Mouse (Mus musculus) CH12.LX (cell line): ENCODE measurements around the gene Mul1. TPM values are rescaled to one million over a fixed set of nuclear protein-coding genes. Genes with fewer than 3 reads are reported as not detected.

Source experiments
- DNase-seq: peaks from one replicate; pipeline ENCODE4 v3.0.0-alpha.2; 2013; ENCODE audit errors: extremely low read depth
- H3K27ac ChIP-seq: 2 replicates; pipeline ENCODE4 v1.5.1; 2012; ENCODE audit warnings: low read depth, mild to moderate bottlenecking, control low read depth, moderate library complexity; ENCODE audit not compliant: insufficient read depth
- H3K27me3 ChIP-seq: replicated peaks from 2 replicates; pipeline ENCODE3; 2012; ENCODE audit warnings: inconsistent platforms
- H3K36me3 ChIP-seq, 2 experiments: replicated peaks in 1 of 2; 2 replicates each; pipeline versions ENCODE3 to v1.6.1; 2012; ENCODE audit warnings: inconsistent platforms in 1 of 2, low read length in 1 of 2, mild to moderate bottlenecking in 1 of 2, mixed read lengths in 1 of 2, moderate library complexity in 1 of 2; ENCODE audit not compliant: control insufficient read depth in 1 of 2, insufficient read depth in 1 of 2
- H3K4me1 ChIP-seq, 2 experiments: 2 replicates each; pipeline ENCODE4 v1.6.1; 2012; ENCODE audit warnings: inconsistent platforms in 1 of 2, moderate library complexity in 1 of 2; ENCODE audit not compliant: insufficient read depth in 2 of 2, control insufficient read depth in 1 of 2
- H3K4me2 ChIP-seq: 2 replicates; pipeline ENCODE4 v1.6.1; 2012; ENCODE audit warnings: low read depth, mild to moderate bottlenecking, control low read depth; ENCODE audit not compliant: poor library complexity, insufficient read depth, severe bottlenecking
- H3K4me3 ChIP-seq, 3 experiments: fragments of 150-350 bp in 1 of 3; sonication (generic) in 1 of 3; replicated peaks in 1 of 3; 2 replicates each; pipeline versions ENCODE3 to v1.5.1; 2011 to 2012; ENCODE audit warnings: low read depth in 2 of 3, low read length in 2 of 3, mild to moderate bottlenecking in 2 of 3, moderate library complexity in 2 of 3, control low read depth in 1 of 3, improper control_type of control experiment in 1 of 3, inconsistent platforms in 1 of 3, mixed read lengths in 1 of 3; ENCODE audit not compliant: poor library complexity in 1 of 3
- H3K79me2 ChIP-seq: replicated peaks from 2 replicates; pipeline ENCODE4 v1.6.1; 2012; ENCODE audit warnings: mild to moderate bottlenecking, moderate library complexity; ENCODE audit not compliant: control insufficient read depth, poor library complexity, insufficient read depth, severe bottlenecking; ENCODE audit errors: extremely low read depth
- H3K9ac ChIP-seq: 2 replicates; pipeline ENCODE4 v1.6.1; 2012; ENCODE audit warnings: low read depth, mild to moderate bottlenecking, control low read depth, moderate library complexity; ENCODE audit not compliant: insufficient read depth
- H3K9me3 ChIP-seq: replicated peaks from 2 replicates; pipeline ENCODE3; 2012; ENCODE audit warnings: low read length, inconsistent platforms, mixed read lengths
- CHD2 ChIP-seq: IDR thresholded peaks from 2 replicates; pipeline ENCODE4 v1.6.1; 2011; ENCODE audit warnings: low read length, improper control_type of control experiment
- CTCF ChIP-seq, 2 experiments: IDR thresholded peaks in 1 of 2; conservative IDR thresholded peaks in 1 of 2; 2 replicates each; pipeline ENCODE4 v1.5.1; 2011 to 2012; ENCODE audit warnings: low read depth in 2 of 2, low read length in 2 of 2, improper control_type of control experiment in 1 of 2, inconsistent platforms in 1 of 2, mild to moderate bottlenecking in 1 of 2, moderate library complexity in 1 of 2
- E2F4 ChIP-seq: IDR thresholded peaks from 2 replicates; pipeline ENCODE4 v1.6.1; 2011; ENCODE audit warnings: low read depth, low read length, improper control_type of control experiment; ENCODE audit not compliant: insufficient replicate concordance
- ELF1 ChIP-seq: IDR thresholded peaks from 2 replicates; pipeline ENCODE4 v1.6.1; 2014; ENCODE audit warnings: low read depth, mild to moderate bottlenecking, inconsistent platforms, low read length, improper control_type of control experiment
- EP300 ChIP-seq: IDR thresholded peaks from 2 replicates; pipeline ENCODE4 v1.6.1; 2011; ENCODE audit warnings: low read length, improper control_type of control experiment
- GABPA ChIP-seq: IDR thresholded peaks from 2 replicates; pipeline ENCODE4 v1.6.1; 2012; ENCODE audit warnings: low read depth, low read length, improper control_type of control experiment, inconsistent platforms; ENCODE audit not compliant: insufficient replicate concordance
- IRF4 ChIP-seq: IDR thresholded peaks from 2 replicates; pipeline ENCODE4 v1.6.1; 2014; ENCODE audit warnings: low read depth, mild to moderate bottlenecking, inconsistent platforms, low read length, improper control_type of control experiment
- JUN ChIP-seq: IDR thresholded peaks from 2 replicates; pipeline ENCODE4 v1.6.1; 2011; ENCODE audit warnings: low read depth, mild to moderate bottlenecking, low read length, improper control_type of control experiment, moderate library complexity; ENCODE audit not compliant: insufficient read depth
- JUND ChIP-seq: conservative IDR thresholded peaks from 2 replicates; pipeline ENCODE4 v1.6.1; 2011; ENCODE audit warnings: low read depth, low read length, improper control_type of control experiment
- KAT2A ChIP-seq: IDR thresholded peaks from 2 replicates; pipeline ENCODE4 v1.6.1; 2012; ENCODE audit warnings: low read length, improper control_type of control experiment, inconsistent platforms; ENCODE audit not compliant: insufficient replicate concordance
- MAFK ChIP-seq: IDR thresholded peaks from 2 replicates; pipeline ENCODE4 v1.6.1; 2011; ENCODE audit warnings: low read length, improper control_type of control experiment; ENCODE audit not compliant: insufficient replicate concordance
- MAX ChIP-seq: IDR thresholded peaks from 2 replicates; pipeline ENCODE4 v1.6.1; 2011; ENCODE audit warnings: low read length, improper control_type of control experiment
- MEF2A ChIP-seq: IDR thresholded peaks from 2 replicates; pipeline ENCODE4 v1.6.1; 2014; ENCODE audit warnings: low read depth, mild to moderate bottlenecking, inconsistent platforms, low read length, improper control_type of control experiment, borderline replicate concordance
- MXI1 ChIP-seq: IDR thresholded peaks from 2 replicates; pipeline ENCODE4 v1.6.1; 2011; ENCODE audit warnings: mild to moderate bottlenecking, low read depth, low read length, improper control_type of control experiment
- MYC ChIP-seq: IDR thresholded peaks from 2 replicates; pipeline ENCODE4 v1.6.1; 2011; ENCODE audit warnings: low read depth, mild to moderate bottlenecking, improper control_type of control experiment, low read length
- NELFE ChIP-seq: IDR thresholded peaks from 2 replicates; pipeline ENCODE4 v1.6.1; 2011; ENCODE audit warnings: low read depth, low read length, improper control_type of control experiment
- NRF1 ChIP-seq: IDR thresholded peaks from 2 replicates; pipeline ENCODE4 v1.6.1; 2014; ENCODE audit warnings: low read depth, mild to moderate bottlenecking, inconsistent platforms, low read length, improper control_type of control experiment, moderate library complexity
- SMC3 ChIP-seq: IDR thresholded peaks from 2 replicates; pipeline ENCODE4 v1.6.1; 2011; ENCODE audit warnings: low read depth, low read length, improper control_type of control experiment
- TBP ChIP-seq: conservative IDR thresholded peaks from 2 replicates; pipeline ENCODE4 v1.6.1; 2011; ENCODE audit warnings: low read depth, low read length, improper control_type of control experiment
- TCF12 ChIP-seq: IDR thresholded peaks from 2 replicates; pipeline ENCODE4 v1.6.1; 2014; ENCODE audit warnings: low read depth, mild to moderate bottlenecking, inconsistent platforms, low read length, improper control_type of control experiment
- UBTF ChIP-seq: IDR thresholded peaks from 2 replicates; pipeline ENCODE4 v1.6.1; 2012; ENCODE audit warnings: low read depth, mild to moderate bottlenecking, inconsistent platforms, low read length, improper control_type of control experiment, moderate library complexity
- ZC3H11A ChIP-seq: IDR thresholded peaks from 2 replicates; pipeline ENCODE4 v1.6.1; 2012; ENCODE audit warnings: low read depth, mild to moderate bottlenecking, inconsistent platforms, low read length, improper control_type of control experiment
- ZKSCAN1 ChIP-seq: IDR thresholded peaks from 2 replicates; pipeline ENCODE4 v1.6.1; 2012; ENCODE audit warnings: low read depth, inconsistent platforms, low read length, improper control_type of control experiment, borderline replicate concordance
- ZMIZ1 ChIP-seq: IDR thresholded peaks from 2 replicates; pipeline ENCODE4 v1.6.1; 2012; ENCODE audit warnings: low read depth, mild to moderate bottlenecking, inconsistent platforms, low read length, improper control_type of control experiment
- dilution Hi-C: fragments of 300-500 bp; cut with MboI; formaldehyde crosslinking; loops from 2 replicates; pipeline ENCODE4 v1.14.3; 2020; ENCODE audit warnings: low sequenced_read_pairs; ENCODE audit not compliant: extremely low pct_unique_long_range_greater_than_20kb, extremely low pct_ligation_motif_present
- in situ Hi-C: fragments of 300-500 bp; cut with MboI; formaldehyde crosslinking; loops from 3 replicates; pipeline ENCODE4 v1.14.3; 2019; ENCODE audit warnings: low sequenced_read_pairs, low pct_ligation_motif_present, low pct_unique_long_range_greater_than_20kb, mixed read lengths
- polyA plus RNA-seq: library from polyadenylated mRNA; unstranded; fragments of >175 nt; gene quantifications from 2 replicates; pipeline ENCODE4 v1.2.1, GENCODE M21; 2012; ENCODE audit warnings: low read depth; ENCODE audit not compliant: insufficient read length
- total RNA-seq, 2 experiments: library from RNA; depleted of rRNA; stranded (reverse); fragments of 300-350 nt in 1 of 2; fragments of >200 nt in 1 of 2; gene quantifications; 2 replicates each; pipeline ENCODE4 v1.2.3; 2012 to 2014

The Mul1 gene
- total and polyA plus RNA-seq, 3 experiments, result 10.2 to 20.2 (median 12.3) TPM

DNA sequence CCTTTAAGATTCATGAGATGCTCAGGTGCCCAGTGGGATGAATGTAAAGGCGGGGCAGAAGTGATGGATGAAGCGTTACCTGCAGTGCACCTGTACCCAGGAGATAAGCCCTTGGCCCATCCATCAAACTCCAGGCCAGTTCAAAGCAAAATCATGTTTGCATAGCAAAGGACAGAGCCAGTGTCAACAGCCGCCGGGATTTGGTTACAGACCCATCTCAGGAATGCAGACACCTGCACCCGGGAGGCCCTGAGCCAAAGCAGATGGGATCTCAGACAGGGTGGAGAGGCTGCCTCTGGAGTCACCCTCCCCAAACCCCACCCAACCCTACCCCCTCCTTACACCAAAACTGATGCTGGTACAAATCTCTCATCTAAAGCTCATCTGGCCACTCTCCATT, 23.5 kb upstream of the Mul1 start:
- Histone ChIP-seq H3K4me1 (peaks cover 7 to 8% of the 10 kb centered on the region in 2 experiments), H3K27me3 (peaks cover 86% of the 10 kb centered on the region), H3K27ac (no peak overlapping the region), H3K4me3 (no peak overlapping the region), H3K79me2 (no peaks in the 10 kb centered on the region), H3K9ac (no peak overlapping the region), H3K36me3 (no peaks in the 10 kb centered on the region), H3K9me3 (peaks cover 6% of the 10 kb centered on the region), H3K4me2 (no peak overlapping the region)
- TF ChIP-seq MAFK (no peak), NRF1 (no peak), SMC3 (no peak), EP300 (no peak), JUN (no peak), ZKSCAN1 (no peak), MXI1 (no peak), UBTF (no peak), TCF12 (no peak), IRF4 (no peak), ZMIZ1 (no peak), NELFE (no peak)
- in situ Hi-C loops (loop anchor here (25.0 kb wide), 1 partner anchor 449 kb away; no protein-coding TSS in a partner anchor), dilution Hi-C loops (no loop called here)
- no peak for DNase-seq

DNA sequence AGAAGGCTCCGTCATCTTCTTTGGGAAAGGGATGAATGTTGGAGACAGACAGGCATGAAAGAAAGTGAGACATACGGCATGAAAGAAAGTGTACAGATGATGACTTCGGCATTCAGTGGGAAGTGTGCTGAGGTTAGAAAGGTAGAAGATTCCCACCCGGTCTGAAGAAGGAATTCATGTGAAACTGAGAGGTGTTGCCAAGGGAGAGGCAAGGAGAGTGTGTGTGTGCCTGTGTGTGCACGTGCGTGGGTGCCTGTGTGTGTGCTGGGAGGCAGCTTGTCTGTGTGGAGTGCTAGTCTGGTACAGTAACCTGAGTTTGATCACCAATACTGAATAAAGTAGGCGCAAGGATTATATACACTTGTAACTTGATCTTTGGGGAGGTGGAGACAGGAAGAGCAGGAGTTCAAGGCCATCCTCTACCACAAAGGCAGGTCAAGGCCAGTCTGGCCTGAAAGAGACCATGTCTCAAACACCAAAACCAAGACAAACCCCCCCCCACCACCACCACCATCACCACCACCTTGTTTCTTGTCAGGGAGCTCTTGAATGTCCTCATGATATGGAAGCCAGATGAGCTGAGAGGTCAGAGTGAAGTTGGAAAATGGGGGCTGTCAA, 22.9 kb upstream of the Mul1 start:
- Histone ChIP-seq H3K27ac (no peak overlapping the region), H3K4me2 (no peak overlapping the region), H3K9ac (no peak overlapping the region), H3K9me3 (peaks cover 10% of the 10 kb centered on the region), H3K79me2 (no peaks in the 10 kb centered on the region), H3K4me1 (peaks cover 7 to 8% of the 10 kb centered on the region in 2 experiments), H3K27me3 (peaks cover 86% of the 10 kb centered on the region), H3K4me3 (no peak overlapping the region), H3K36me3 (no peaks in the 10 kb centered on the region)
- no peak for DNase-seq
- in situ Hi-C loops (loop anchor here (25.0 kb wide), 1 partner anchor 449 kb away; no protein-coding TSS in a partner anchor), dilution Hi-C loops (no loop called here)
- TF ChIP-seq CTCF (conservative IDR thresholded peaks at IDR 0.05 in 1 of 2, IDR thresholded peaks at IDR 0.05 in 1 of 2; ENCODE audit: low read depth in 2 of 2, low read length in 2 of 2) (no peak), MEF2A (no peak), CHD2 (no peak), KAT2A (no peak), JUND (no peak), TBP (no peak), ELF1 (no peak), MAX (no peak), E2F4 (no peak), MYC (no peak), EP300 (no peak), ZC3H11A (no peak), NRF1 (no peak), JUN (no peak), GABPA (no peak)
